In genomic region chr11:67922755-67923125, GRCm38 (mm10) we compare ENCODE assay signal across 7 mouse cellular contexts. TPM values are rescaled to one million over a fixed set of nuclear protein-coding genes. Genes with fewer than 3 reads are reported as not detected.
DNase-seq lines count a peak whose midpoint lies in the region; ATAC-seq and TF ChIP-seq lines count a peak whose summit lies in the region.

No protein-coding gene starts in this region.

- H3K9ac ChIP-seq in hindbrain, postnatal 0 days (replicated peaks; ENCODE audit: low read length): no peak overlapping the region; the same call in 1 of the 2 replicates
- peak overlapping the region; percentile 63; the same call in 1 of the 2 replicates for H3K9ac ChIP-seq in limb, embryonic 12.5 days (replicated peaks)
- H3K9ac ChIP-seq in midbrain, embryonic 14.5 days (replicated peaks; ENCODE audit: low read length): no peak overlapping the region
- peak overlapping the region; percentile 78 for H3K9ac ChIP-seq in stomach, embryonic 16.5 days (ENCODE audit: low read length)

- no peaks in the 10 kb centered on the region for H3K4me1 ChIP-seq in hindbrain, postnatal 0 days (ENCODE audit: insufficient read depth, low read length)
- H3K4me1 ChIP-seq in limb, embryonic 12.5 days (replicated peaks): peaks cover 18% of the 10 kb centered on the region
- H3K4me1 ChIP-seq in midbrain, embryonic 14.5 days (ENCODE audit: control insufficient read depth, insufficient read depth, low read length): peaks cover 10% of the 10 kb centered on the region; the same call in 1 of the 2 replicates
- peaks cover 4% of the 10 kb centered on the region; the same call in 1 of the 2 replicates for H3K4me1 ChIP-seq in stomach, embryonic 16.5 days (ENCODE audit: control insufficient read depth, insufficient read depth, low read length)

- H3K9me3 ChIP-seq in hindbrain, postnatal 0 days (ENCODE audit: low read length): no peaks in the 10 kb centered on the region
- no peaks in the 10 kb centered on the region for H3K9me3 ChIP-seq in limb, embryonic 12.5 days
- H3K9me3 ChIP-seq in midbrain, embryonic 14.5 days (ENCODE audit: control insufficient read depth, low read length): no peaks in the 10 kb centered on the region
- no peaks in the 10 kb centered on the region for H3K9me3 ChIP-seq in stomach, embryonic 16.5 days (replicated peaks; ENCODE audit: control insufficient read depth, low read length)

- H3K36me3 ChIP-seq in hindbrain, postnatal 0 days (ENCODE audit: insufficient read depth, low read length): no peaks in the 10 kb centered on the region
- H3K36me3 ChIP-seq in limb, embryonic 12.5 days: no peaks in the 10 kb centered on the region
- H3K36me3 ChIP-seq in midbrain, embryonic 14.5 days (ENCODE audit: control insufficient read depth, insufficient read depth, low read length): no peaks in the 10 kb centered on the region
- no peaks in the 10 kb centered on the region for H3K36me3 ChIP-seq in stomach, embryonic 16.5 days (ENCODE audit: control insufficient read depth, insufficient read depth, low read length)

- H3K27ac ChIP-seq in hindbrain, postnatal 0 days: no peak overlapping the region
- no peak overlapping the region for H3K27ac ChIP-seq in limb, embryonic 12.5 days
- H3K27ac ChIP-seq in midbrain, embryonic 14.5 days (replicated peaks; ENCODE audit: low read depth, low read length): no peak overlapping the region
- H3K27ac ChIP-seq in stomach, embryonic 16.5 days (ENCODE audit: low read length): peak overlapping the region; percentile 95

- H3K4me2 ChIP-seq in hindbrain, postnatal 0 days (ENCODE audit: low read depth, low read length): peak overlapping the region; percentile 98
- peak overlapping the region; percentile 100 for H3K4me2 ChIP-seq in limb, embryonic 12.5 days
- peak overlapping the region; percentile 100 for H3K4me2 ChIP-seq in midbrain, embryonic 14.5 days (ENCODE audit: low read length)
- peak overlapping the region; percentile 96 for H3K4me2 ChIP-seq in stomach, embryonic 16.5 days (ENCODE audit: low read depth, low read length)

- peak; percentile 61 for TF ChIP-seq CTCF in hindbrain, postnatal 0 days (IDR thresholded peaks at IDR 0.05; ENCODE audit: low read depth)

- ATAC-seq in common myeloid progenitor, adult 5-6 weeks (replicated peaks; ENCODE audit: low read depth, poor library complexity, severe bottlenecking): peak; percentile 86
- peak; percentile 77 for ATAC-seq in hindbrain, postnatal 0 days
- peak; percentile 66 for ATAC-seq in limb, embryonic 12.5 days (ENCODE audit: insufficient number of reproducible peaks, insufficient read depth, low FRiP score, low TSS enrichment, low read depth)
- peak; percentile 66 for ATAC-seq in midbrain, embryonic 14.5 days (ENCODE audit: low FRiP score, low TSS enrichment)
- peak; percentile 80 for ATAC-seq in stomach, embryonic 16.5 days (ENCODE audit: insufficient read depth, low FRiP score)

- peak; percentile 80 for DNase-seq in WW6 (ENCODE audit: low read depth, low spot score)
- peak; percentile 51 for DNase-seq in gastrocnemius, postnatal 10 days
- peak; percentile 82 for DNase-seq in hindbrain, postnatal 0 days (ENCODE audit: low spot score)
- peak; percentile 84 for DNase-seq in midbrain, embryonic 14.5 days

- under 1% methylated on average over 12 of the region's 12 CpGs for WGBS in hindbrain, postnatal 0 days
- under 1% methylated on average over 12 of the region's 12 CpGs for WGBS in limb, embryonic 12.5 days
- WGBS in midbrain, embryonic 14.5 days: 1% methylated on average over 12 of the region's 12 CpGs
- WGBS in stomach, embryonic 16.5 days: 1% methylated on average over 12 of the region's 12 CpGs

- peaks cover 8% of the 10 kb centered on the region; the same call in 1 of the 2 replicates for H3K27me3 ChIP-seq in hindbrain, postnatal 0 days (ENCODE audit: insufficient read depth, low read length)
- H3K27me3 ChIP-seq in limb, embryonic 12.5 days: peaks cover 38% of the 10 kb centered on the region
- H3K27me3 ChIP-seq in midbrain, embryonic 14.5 days (ENCODE audit: control insufficient read depth, insufficient read depth, low read length): peaks cover 24% of the 10 kb centered on the region
- no peaks in the 10 kb centered on the region for H3K27me3 ChIP-seq in stomach, embryonic 16.5 days (ENCODE audit: control insufficient read depth, insufficient read depth, low read length)

- peak overlapping the region; percentile 57 for H3K4me3 ChIP-seq in hindbrain, postnatal 0 days (ENCODE audit: low read length)
- peak overlapping the region; percentile 81 for H3K4me3 ChIP-seq in limb, embryonic 12.5 days (replicated peaks)
- H3K4me3 ChIP-seq in midbrain, embryonic 14.5 days (replicated peaks; ENCODE audit: low read depth, low read length): peak overlapping the region; percentile 66
- H3K4me3 ChIP-seq in stomach, embryonic 16.5 days (replicated peaks; ENCODE audit: low read length): peak overlapping the region; percentile 68

RNA-seq across cellular contexts. Expression of gene Usp43, which starts 0.8 kb away (rescaled TPM):
- total RNA-seq in common myeloid progenitor, adult 5-6 weeks (2017): not detected in 2 replicates
- total RNA-seq in gastrocnemius, postnatal 10 days (2021): 1 to 10 TPM; 1.1 to 1.7 TPM
- 0.94 and 1.6 TPM in 2 replicates for total RNA-seq in hindbrain, postnatal 0 days (2014; rRNA removed)
- 0.37 and 0.68 TPM in 2 replicates for polyA plus RNA-seq in hindbrain, postnatal 0 days (2015; fragmentation: Nextera tagmentation; extraction: Ambion mirVana)
- polyA plus RNA-seq in limb, embryonic 12.5 days (2016; fragmentation: Nextera tagmentation; extraction: Ambion mirVana): 0.71 and 0.78 TPM in 2 replicates
- 0.21 and 0.27 TPM in 2 replicates for polyA plus RNA-seq in midbrain, embryonic 14.5 days (2014; fragmentation: Nextera tagmentation; extraction: Ambion mirVana)
- polyA plus RNA-seq in stomach, embryonic 16.5 days (2015; fragmentation: Nextera tagmentation; extraction: Ambion mirVana): 2.8 and 3.3 TPM in 2 replicates

RNA-seq across cellular contexts. Expression of gene Cfap52, which starts 42.7 kb away (rescaled TPM):
- total RNA-seq in common myeloid progenitor, adult 5-6 weeks (2017): not detected in 2 replicates
- total RNA-seq in gastrocnemius, postnatal 10 days (2021): 1 to 10 TPM; 6.6 to 7.0 TPM
- 1.6 and 3.3 TPM in 2 replicates for total RNA-seq in hindbrain, postnatal 0 days (2014; rRNA removed)
- 4.6 and 5.5 TPM in 2 replicates for polyA plus RNA-seq in hindbrain, postnatal 0 days (2015; fragmentation: Nextera tagmentation; extraction: Ambion mirVana)
- polyA plus RNA-seq in limb, embryonic 12.5 days (2016; fragmentation: Nextera tagmentation; extraction: Ambion mirVana): 0.45 and 0.53 TPM in 2 replicates
- polyA plus RNA-seq in midbrain, embryonic 14.5 days (2014; fragmentation: Nextera tagmentation; extraction: Ambion mirVana): 2.0 and 2.2 TPM in 2 replicates
- 0.83 and 1.0 TPM in 2 replicates for polyA plus RNA-seq in stomach, embryonic 16.5 days (2015; fragmentation: Nextera tagmentation; extraction: Ambion mirVana)

RNA-seq across cellular contexts. Expression of gene Stx8, which starts 43.3 kb away (rescaled TPM):
- 19.6 and 20.5 TPM in 2 replicates for total RNA-seq in common myeloid progenitor, adult 5-6 weeks (2017)
- 10 to 100 TPM; 24.6 to 27.5 TPM for total RNA-seq in gastrocnemius, postnatal 10 days (2021)
- 9.2 and 10.8 TPM in 2 replicates for total RNA-seq in hindbrain, postnatal 0 days (2014; rRNA removed)
- polyA plus RNA-seq in hindbrain, postnatal 0 days (2015; fragmentation: Nextera tagmentation; extraction: Ambion mirVana): 62.5 and 65.8 TPM in 2 replicates
- polyA plus RNA-seq in limb, embryonic 12.5 days (2016; fragmentation: Nextera tagmentation; extraction: Ambion mirVana): 55.0 and 57.9 TPM in 2 replicates
- polyA plus RNA-seq in midbrain, embryonic 14.5 days (2014; fragmentation: Nextera tagmentation; extraction: Ambion mirVana): 64.2 and 66.3 TPM in 2 replicates
- 62.1 and 69.7 TPM in 2 replicates for polyA plus RNA-seq in stomach, embryonic 16.5 days (2015; fragmentation: Nextera tagmentation; extraction: Ambion mirVana)

Comparison
In these comparisons a context has a peak if more than half of its experiments do, and no peak if none do; other contexts are left out.
1. H3K9ac ChIP-seq: peak in limb, embryonic 12.5 days (single experiment) and stomach, embryonic 16.5 days (single experiment); none in hindbrain, postnatal 0 days (single experiment) and midbrain, embryonic 14.5 days (single experiment).
2. Peak in every context shown above with its lines, with median percentiles within 50 percentile points of each other: DNase-seq, ATAC-seq, H3K4me2 ChIP-seq and H3K4me3 ChIP-seq.